Comparison of ENCODE assay signal across 9 mouse cellular contexts in the genomic region with DNA sequence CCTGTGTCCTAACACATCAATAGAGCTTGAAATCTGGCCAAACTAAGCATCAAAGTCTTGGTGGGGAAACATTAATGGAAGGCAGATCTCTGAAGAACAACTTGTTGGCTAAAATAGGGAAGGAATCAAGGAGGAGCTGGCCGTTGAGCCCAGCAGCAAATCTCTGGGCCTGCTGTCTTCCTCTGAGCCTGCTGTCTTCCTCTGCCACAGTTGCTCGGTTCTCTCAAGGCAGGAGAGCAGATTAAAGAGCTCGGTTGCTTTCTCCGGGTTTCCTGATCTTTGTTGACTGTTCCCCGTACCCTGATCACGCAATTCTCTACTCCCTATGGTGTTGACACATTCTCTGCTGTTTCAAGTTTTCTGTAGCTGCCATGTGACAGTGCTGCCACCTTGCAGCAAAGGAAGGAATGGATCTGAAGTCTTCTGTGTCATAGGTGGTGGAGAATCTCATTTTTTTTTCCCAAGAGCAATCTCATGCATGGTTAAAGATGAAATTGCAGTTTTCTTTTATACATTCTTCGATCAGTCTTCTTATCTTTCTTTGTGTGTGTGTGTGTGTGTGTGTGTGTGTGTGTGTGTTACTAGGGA. TPM values are rescaled to one million over a fixed set of nuclear protein-coding genes. Genes with fewer than 3 reads are reported as not detected.
A peak's percentile ranks its signal among the peaks of the same experiment; 100 is the strongest.
DNase-seq lines count a peak whose midpoint lies in the region; ATAC-seq lines count a peak whose summit lies in the region.
"Had no signal": no experiment of that assay in that cellular context is flagged by ENCODE, and none has a peak within 500 bp of the region (broad histone marks: within the 10 kb centered on the region; RNA-seq: fewer than 3 reads in every experiment).

No protein-coding gene starts in this region.

- H3K4me3 ChIP-seq in kidney, embryonic 16.5 days (ENCODE audit: low read length), result no peak overlapping the region
- H3K4me3 ChIP-seq in kidney, embryonic 15.5 days (replicated peaks), result no peak overlapping the region
- no peak overlapping the region for H3K4me3 ChIP-seq in liver, embryonic 13.5 days (replicated peaks)
- H3K4me3 ChIP-seq: midbrain, embryonic 12.5 days had no signal

- no peaks in the 10 kb centered on the region for H3K27me3 ChIP-seq in kidney, embryonic 16.5 days (ENCODE audit: insufficient read depth, low read length)
- H3K27me3 ChIP-seq in kidney, embryonic 15.5 days, result no peaks in the 10 kb centered on the region
- no peaks in the 10 kb centered on the region for H3K27me3 ChIP-seq in liver, embryonic 13.5 days
- H3K27me3 ChIP-seq: midbrain, embryonic 12.5 days had no signal

- H3K4me2 ChIP-seq in kidney, embryonic 16.5 days (replicated peaks; ENCODE audit: low read depth, low read length), result no peak overlapping the region
- 0 out of 2 replicates have a peak overlapping the region, but pooled peaks have one; percentile 23 for H3K4me2 ChIP-seq in kidney, embryonic 15.5 days
- H3K4me2 ChIP-seq in liver, embryonic 13.5 days, result peak overlapping the region; percentile 13; the same call in 1 of the 2 replicates
- H3K4me2 ChIP-seq: midbrain, embryonic 12.5 days had no signal

- H3K27ac ChIP-seq in kidney, embryonic 16.5 days (ENCODE audit: low read length), result no peak overlapping the region
- H3K27ac ChIP-seq in kidney, embryonic 15.5 days, result no peak overlapping the region
- H3K27ac ChIP-seq in liver, embryonic 13.5 days, result no peak overlapping the region
- H3K27ac ChIP-seq: midbrain, embryonic 12.5 days had no signal

- WGBS in kidney, embryonic 16.5 days, result 25% methylated on average over 7 of the region's 7 CpGs
- WGBS in kidney, embryonic 15.5 days, result 36% methylated on average over 7 of the region's 7 CpGs
- WGBS in liver, embryonic 13.5 days (ENCODE audit: insufficient replicate concordance), result 19% methylated on average over 7 of the region's 7 CpGs

- no peaks in the 10 kb centered on the region for H3K9me3 ChIP-seq in kidney, embryonic 16.5 days (ENCODE audit: low read length)
- no peaks in the 10 kb centered on the region for H3K9me3 ChIP-seq in kidney, embryonic 15.5 days (replicated peaks)
- H3K9me3 ChIP-seq in liver, embryonic 13.5 days (replicated peaks), result no peaks in the 10 kb centered on the region
- H3K9me3 ChIP-seq: midbrain, embryonic 12.5 days had no signal

- ATAC-seq in kidney, embryonic 16.5 days (ENCODE audit: low FRiP score, low TSS enrichment), result no peak
- ATAC-seq in kidney, embryonic 15.5 days (replicated peaks; ENCODE audit: low FRiP score), result no peak
- ATAC-seq in liver, embryonic 13.5 days (ENCODE audit: low read depth), result no peak

- H3K4me1 ChIP-seq in kidney, embryonic 16.5 days (ENCODE audit: insufficient read depth, low read length), result no peaks in the 10 kb centered on the region
- H3K4me1 ChIP-seq in kidney, embryonic 15.5 days, result no peaks in the 10 kb centered on the region
- H3K4me1 ChIP-seq in liver, embryonic 13.5 days (replicated peaks), result peaks cover 9% of the 10 kb centered on the region
- H3K4me1 ChIP-seq: midbrain, embryonic 12.5 days had no signal

- no peak overlapping the region for H3K9ac ChIP-seq in kidney, embryonic 16.5 days (replicated peaks; ENCODE audit: low read length)
- H3K9ac ChIP-seq in kidney, embryonic 15.5 days, result no peak overlapping the region
- H3K9ac ChIP-seq in liver, embryonic 13.5 days, result no peak overlapping the region
- H3K9ac ChIP-seq: midbrain, embryonic 12.5 days had no signal

- DNase-seq in kidney, adult 11 months, result peak; percentile 46
- peak; percentile 62 for DNase-seq in adrenal gland, adult 2 months
- DNase-seq in frontal cortex, postnatal 36 days (ENCODE audit: low spot score in 2 of 2), result peak; percentile 30 to 61
- no peak for DNase-seq in liver, embryonic 13.5 days
- peak; percentile 26 for DNase-seq in ovary, postnatal 36 days (ENCODE audit: low spot score)
- no peak for DNase-seq in spleen, postnatal 36 days (ENCODE audit: low spot score in 2 of 2)

- no peaks in the 10 kb centered on the region for H3K36me3 ChIP-seq in kidney, embryonic 16.5 days (ENCODE audit: insufficient read depth, low read length)
- H3K36me3 ChIP-seq in kidney, embryonic 15.5 days, result no peaks in the 10 kb centered on the region
- no peaks in the 10 kb centered on the region for H3K36me3 ChIP-seq in liver, embryonic 13.5 days
- H3K36me3 ChIP-seq: midbrain, embryonic 12.5 days had no signal

RNA-seq across cellular contexts. Expression of a gene that starts 1.5 kb away (rescaled TPM):
- not detected in 2 replicates for polyA plus RNA-seq in kidney, embryonic 16.5 days (2015; fragmentation: Nextera tagmentation; extraction: Ambion mirVana)
- not detected for total RNA-seq in adrenal gland, adult 2 months (2021)
- not detected in 2 replicates for polyA plus RNA-seq in adrenal gland, adult 2 months (2012; rRNA removed)
- 0.12 TPM in 1 of 2 replicates, not detected in the other for polyA plus RNA-seq in kidney, embryonic 15.5 days (2015; fragmentation: Nextera tagmentation; extraction: Ambion mirVana)
- polyA plus RNA-seq in liver, embryonic 13.5 days (2015; fragmentation: Nextera tagmentation; extraction: Ambion mirVana), result not detected in 2 replicates
- polyA plus RNA-seq: midbrain, embryonic 12.5 days had no signal

RNA-seq across cellular contexts. Expression of a gene that starts 39.3 kb away (rescaled TPM):
- 12.0 TPM in 2 replicates for polyA plus RNA-seq in kidney, embryonic 16.5 days (2015; fragmentation: Nextera tagmentation; extraction: Ambion mirVana)
- 100 to 1,000 TPM; 161 to 510 TPM for total RNA-seq in adrenal gland, adult 2 months (2021)
- 60.3 and 70.2 TPM in 2 replicates for polyA plus RNA-seq in adrenal gland, adult 2 months (2012; rRNA removed)
- polyA plus RNA-seq in kidney, embryonic 15.5 days (2015; fragmentation: Nextera tagmentation; extraction: Ambion mirVana), result 11.6 and 14.4 TPM in 2 replicates
- polyA plus RNA-seq in liver, embryonic 13.5 days (2015; fragmentation: Nextera tagmentation; extraction: Ambion mirVana), result 4.8 and 6.8 TPM in 2 replicates

RNA-seq across cellular contexts. Expression of a gene that starts 39.4 kb away (rescaled TPM):
- polyA plus RNA-seq in kidney, embryonic 16.5 days (2015; fragmentation: Nextera tagmentation; extraction: Ambion mirVana), result 34.1 and 36.1 TPM in 2 replicates
- 10 to 100 TPM; 12.5 to 16.3 TPM for total RNA-seq in adrenal gland, adult 2 months (2021)
- 2.6 and 3.1 TPM in 2 replicates for polyA plus RNA-seq in adrenal gland, adult 2 months (2012; rRNA removed)
- 34.6 and 35.1 TPM in 2 replicates for polyA plus RNA-seq in kidney, embryonic 15.5 days (2015; fragmentation: Nextera tagmentation; extraction: Ambion mirVana)
- 12.8 and 14.5 TPM in 2 replicates for polyA plus RNA-seq in liver, embryonic 13.5 days (2015; fragmentation: Nextera tagmentation; extraction: Ambion mirVana)

Comparison
In these comparisons a context has a peak if more than half of its experiments do, and no peak if none do; other contexts are left out.
1. DNase-seq: peak in kidney, adult 11 months (single experiment), adrenal gland, adult 2 months (single experiment), frontal cortex, postnatal 36 days (2 of 2) and ovary, postnatal 36 days (single experiment); none in liver, embryonic 13.5 days (single experiment) and spleen, postnatal 36 days (0 of 2).